Mouse (Mus musculus) cerebellum, postnatal 14 days (tissue): ENCODE results near the gene Tctn3.
A peak's percentile ranks its signal among the peaks of the same experiment; 100 is the strongest.
"Not testable (repeated sequence)": the region's sequence is repeated elsewhere in the genome, so short reads cannot be mapped to it uniquely, and the experiment has no call there.

Experiments used
- DNase-seq, 2 experiments: peaks; one replicate each; pipeline ENCODE4 v3.0.0; 2021; ENCODE audit warnings: mixed read lengths in 2 of 2

Gene Tctn3

GRCm38 (mm10) chr19:40621616-40622015 lies 9.6 kb upstream of the Tctn3 start:
- not testable (repeated sequence) for DNase-seq

- DNase-seq, result no peak
Measured at GRCm38 (mm10) chr19:40616021-40616420, 4.0 kb upstream of the Tctn3 start.

GRCm38 (mm10) chr19:40614811-40615210 lies 2.8 kb upstream of the Tctn3 start:
- no peak for DNase-seq

- no peak for DNase-seq
Measured at GRCm38 (mm10) chr19:40607676-40608075, 4.4 kb downstream of the Tctn3 start.

GRCm38 (mm10) chr19:40605189-40605588 lies 6.8 kb downstream of the Tctn3 start:
- DNase-seq, result no peak

- DNase-seq, result no peak
Measured at GRCm38 (mm10) chr19:40601870-40602269, 10.2 kb downstream of the Tctn3 start.

- not testable (repeated sequence) for DNase-seq
Measured at GRCm38 (mm10) chr19:40600846-40601245, 11.2 kb downstream of the Tctn3 start.

- peak; percentile 32 to 41 for DNase-seq
Measured at GRCm38 (mm10) chr19:40595831-40596230, 16.2 kb downstream of the Tctn3 start.

- no peak for DNase-seq
Measured at GRCm38 (mm10) chr19:40595231-40595630, 16.8 kb downstream of the Tctn3 start.

GRCm38 (mm10) chr19:40589530-40589880 lies 22.5 kb downstream of the Tctn3 start:
- no peak for DNase-seq

- peak; percentile 91 to 94 for DNase-seq
Measured at GRCm38 (mm10) chr19:40588847-40589529, 23.0 kb downstream of the Tctn3 start.

- DNase-seq, result peak; percentile 98 to 99
Measured at GRCm38 (mm10) chr19:40588293-40588654, 23.8 kb downstream of the Tctn3 start, which contains the start of gene Aldh18a1. Aldh18a1 (minus strand) TSS chr19:40588463.

- DNase-seq, result no peak
Measured at GRCm38 (mm10) chr19:40587491-40588292, 24.3 kb downstream of the Tctn3 start.

- no peak for DNase-seq
Measured at GRCm38 (mm10) chr19:40586908-40587307, 25.1 kb downstream of the Tctn3 start.

GRCm38 (mm10) chr19:40581662-40582061 lies 30.4 kb downstream of the Tctn3 start:
- no peak for DNase-seq

GRCm38 (mm10) chr19:40580902-40581301 lies 31.1 kb downstream of the Tctn3 start:
- no peak for DNase-seq

- peak; percentile 25 to 60 for DNase-seq
Measured at GRCm38 (mm10) chr19:40575438-40575837, 36.6 kb downstream of the Tctn3 start.

- no peak for DNase-seq
Measured at GRCm38 (mm10) chr19:40570726-40571125, 41.3 kb downstream of the Tctn3 start.

GRCm38 (mm10) chr19:40567616-40568015 lies 44.4 kb downstream of the Tctn3 start:
- DNase-seq, result peak; percentile 43 to 62

GRCm38 (mm10) chr19:40563880-40564645 lies 48.0 kb downstream of the Tctn3 start:
- DNase-seq, result no peak

GRCm38 (mm10) chr19:40561521-40561920 lies 50.5 kb downstream of the Tctn3 start:
- DNase-seq, result not testable (repeated sequence)

GRCm38 (mm10) chr19:40556029-40556428 lies 56.0 kb downstream of the Tctn3 start:
- no peak for DNase-seq

- no peak for DNase-seq
Measured at GRCm38 (mm10) chr19:40555136-40555535, 56.9 kb downstream of the Tctn3 start.
